Mouse (Mus musculus) brain, embryonic 14.5 days (tissue): ENCODE data around the gene Car12.

Experiments
- CTCF ChIP-seq: fragments of 200-500 bp; IDR thresholded peaks from 2 replicates; pipeline ENCODE4 v1.5.1; 2012; ENCODE audit warnings: inconsistent platforms, mild to moderate bottlenecking, moderate library complexity, borderline replicate concordance; ENCODE audit not compliant: insufficient read depth, insufficient read length; ENCODE audit errors: extremely low read depth
- POLR2A ChIP-seq: fragments of 200-500 bp; IDR thresholded peaks from 2 replicates; pipeline ENCODE4 v1.6.1; 2012; ENCODE audit warnings: mild to moderate bottlenecking, inconsistent platforms, borderline replicate concordance; ENCODE audit not compliant: poor library complexity, insufficient read depth, insufficient read length, severe bottlenecking; ENCODE audit errors: extremely low read depth

- no peak for TF ChIP-seq CTCF
- no peak for TF ChIP-seq POLR2A
Observed at GRCm38 (mm10) chr9:66710626-66711025, 2.9 kb upstream of the Car12 start.
